Mouse (Mus musculus): ENCODE results near the gene Plxnc1.

Plxnc1 gene

GRCm38 (mm10) chr10:94818781-94819665, 125.6 kb downstream of the Plxnc1 start:
- no peak for DNase-seq (ENCODE audit: low spot score)

GRCm38 (mm10) chr10:94818127-94818526, 126.5 kb downstream of the Plxnc1 start:
- no peak for DNase-seq (ENCODE audit: low spot score)

- no peak for DNase-seq (ENCODE audit: low spot score)
These were observed 132.5 kb downstream of the Plxnc1 start for GRCm38 (mm10) chr10:94811907-94812851.

- no peak for DNase-seq (ENCODE audit: low spot score)
These were observed 134.6 kb downstream of the Plxnc1 start for GRCm38 (mm10) chr10:94809946-94810472.

- no peak for DNase-seq (ENCODE audit: low spot score)
These were observed 136.4 kb downstream of the Plxnc1 start for GRCm38 (mm10) chr10:94808275-94808674.

GRCm38 (mm10) chr10:94807323-94807722, 137.3 kb downstream of the Plxnc1 start:
- no peak for DNase-seq (ENCODE audit: low spot score)

GRCm38 (mm10) chr10:94804909-94805220, 139.8 kb downstream of the Plxnc1 start:
- no peak for DNase-seq (ENCODE audit: low spot score)

GRCm38 (mm10) chr10:94804029-94804908, 140.4 kb downstream of the Plxnc1 start:
- DNase-seq (ENCODE audit: low spot score): no peak

GRCm38 (mm10) chr10:94800677-94801354, 143.8 kb downstream of the Plxnc1 start:
- DNase-seq (ENCODE audit: low spot score): no peak

- DNase-seq (ENCODE audit: low spot score): no peak
These were observed 145.0 kb downstream of the Plxnc1 start for GRCm38 (mm10) chr10:94799485-94800239.

GRCm38 (mm10) chr10:94798128-94798527, 146.5 kb downstream of the Plxnc1 start:
- no peak for DNase-seq (ENCODE audit: low spot score)

GRCm38 (mm10) chr10:94794666-94795244, 149.9 kb downstream of the Plxnc1 start:
- no peak for DNase-seq (ENCODE audit: low spot score)

- DNase-seq (ENCODE audit: low spot score): no peak
These were observed 150.7 kb downstream of the Plxnc1 start for GRCm38 (mm10) chr10:94793914-94794313.

GRCm38 (mm10) chr10:94789205-94789604, 155.4 kb downstream of the Plxnc1 start:
- DNase-seq (ENCODE audit: low spot score): no peak

GRCm38 (mm10) chr10:94780618-94781262, 163.9 kb downstream of the Plxnc1 start:
- no peak for DNase-seq (ENCODE audit: low spot score)

GRCm38 (mm10) chr10:94779319-94779718, 165.3 kb downstream of the Plxnc1 start:
- DNase-seq (ENCODE audit: low spot score): no peak

GRCm38 (mm10) chr10:94777576-94777975, 167.1 kb downstream of the Plxnc1 start:
- DNase-seq (ENCODE audit: low spot score): no peak

- DNase-seq (ENCODE audit: low spot score): no peak
These were observed 173.1 kb downstream of the Plxnc1 start for GRCm38 (mm10) chr10:94771496-94771895.

- no peak for DNase-seq (ENCODE audit: low spot score)
These were observed 197.6 kb downstream of the Plxnc1 start for GRCm38 (mm10) chr10:94747011-94747410.

All from urinary bladder, postnatal 10 days (tissue).